Mouse (Mus musculus) heart, adult 9 months (tissue): ENCODE results near the gene Ppm1d.

Experiments used
- DNase-seq, 2 experiments: peaks; one replicate each; pipeline ENCODE4 v3.0.0; 2022; ENCODE audit warnings: low spot score in 2 of 2

Ppm1d gene

GRCm38 (mm10) chr11:85329167-85329894, 18.3 kb downstream of the Ppm1d start:
- DNase-seq = peak; percentile 43 to 61

- DNase-seq = peak in 1 of 2 experiments; percentile 21
Observed at GRCm38 (mm10) chr11:85334778-85335177, 23.7 kb downstream of the Ppm1d start.

GRCm38 (mm10) chr11:85339173-85339831, 28.3 kb downstream of the Ppm1d start:
- DNase-seq = no peak

- DNase-seq = no peak
Observed at GRCm38 (mm10) chr11:85340070-85340616, 29.1 kb downstream of the Ppm1d start.

GRCm38 (mm10) chr11:85352539-85353380, 41.7 kb downstream of the Ppm1d start, which contains the start of gene Bcas3:
Gene Bcas3 (plus strand): TSS chr11:85353167.
- peak; percentile 99 for DNase-seq

- DNase-seq = no peak
Observed at GRCm38 (mm10) chr11:85353819-85354218, 42.8 kb downstream of the Ppm1d start.

GRCm38 (mm10) chr11:85359641-85360040, 48.6 kb downstream of the Ppm1d start:
- no peak for DNase-seq

- no peak for DNase-seq
Observed at GRCm38 (mm10) chr11:85361621-85362020, 50.6 kb downstream of the Ppm1d start.

GRCm38 (mm10) chr11:85366168-85366567, 55.1 kb downstream of the Ppm1d start:
- no peak for DNase-seq

GRCm38 (mm10) chr11:85367823-85368222, 56.8 kb downstream of the Ppm1d start:
- peak; percentile 10 to 14 for DNase-seq

GRCm38 (mm10) chr11:85379091-85379490, 68.0 kb downstream of the Ppm1d start:
- DNase-seq = no peak

GRCm38 (mm10) chr11:85380046-85380445, 69.0 kb downstream of the Ppm1d start:
- no peak for DNase-seq

GRCm38 (mm10) chr11:85382055-85382454, 71.0 kb downstream of the Ppm1d start:
- peak; percentile 16 to 70 for DNase-seq

- DNase-seq = no peak
Observed at GRCm38 (mm10) chr11:85383975-85384821, 73.2 kb downstream of the Ppm1d start.

GRCm38 (mm10) chr11:85392179-85392863, 81.3 kb downstream of the Ppm1d start:
- peak; percentile 10 to 15 for DNase-seq

- peak in 1 of 2 experiments; percentile 5 for DNase-seq
Observed at GRCm38 (mm10) chr11:85392864-85393220, 81.8 kb downstream of the Ppm1d start.

- peak; percentile 20 to 23 for DNase-seq
Observed at GRCm38 (mm10) chr11:85393990-85394389, 82.9 kb downstream of the Ppm1d start.

GRCm38 (mm10) chr11:85395361-85395760, 84.3 kb downstream of the Ppm1d start:
- DNase-seq = peak; percentile 6 to 13
